Comparison of ENCODE assay signal across 9 mouse cellular contexts in genomic region chr11:119676751-119677411, GRCm38 (mm10).
A peak's percentile ranks its signal among the peaks of the same experiment; 100 is the strongest.
DNase-seq lines count a peak whose midpoint lies in the region; ATAC-seq and TF ChIP-seq lines count a peak whose summit lies in the region.
"Had no signal": no experiment of that assay in that cellular context is flagged by ENCODE, and none has a peak within 500 bp of the region (broad histone marks: within the 10 kb centered on the region; RNA-seq: fewer than 3 reads in every experiment).

No protein-coding gene starts in this region.

- H3K9me3 ChIP-seq in liver, postnatal 0 days (ENCODE audit: low read length): no peaks in the 10 kb centered on the region
- no peaks in the 10 kb centered on the region for H3K9me3 ChIP-seq in kidney, embryonic 16.5 days (ENCODE audit: low read length)

- no peak for TF ChIP-seq EP300 in liver, postnatal 0 days (IDR thresholded peaks at IDR 0.05; ENCODE audit: low read depth)

- no peaks in the 10 kb centered on the region for H3K27me3 ChIP-seq in cerebellum, adult 2 months (ENCODE audit: control insufficient read depth, insufficient read depth, low read length)
- H3K27me3 ChIP-seq in liver, postnatal 0 days (ENCODE audit: insufficient read depth, low read length): no peaks in the 10 kb centered on the region
- H3K27me3 ChIP-seq in kidney, embryonic 16.5 days (ENCODE audit: insufficient read depth, low read length): no peaks in the 10 kb centered on the region
- H3K27me3 ChIP-seq: midbrain, embryonic 12.5 days had no signal

- peaks cover 57% of the 10 kb centered on the region for H3K4me1 ChIP-seq in cerebellum, adult 2 months (ENCODE audit: control insufficient read depth, insufficient read depth, low read length)
- H3K4me1 ChIP-seq in liver, postnatal 0 days (ENCODE audit: insufficient read depth): peaks cover 43% of the 10 kb centered on the region
- peaks cover 37% of the 10 kb centered on the region for H3K4me1 ChIP-seq in kidney, embryonic 16.5 days (ENCODE audit: insufficient read depth, low read length)
- H3K4me1 ChIP-seq: midbrain, embryonic 12.5 days had no signal

- WGBS in cerebellum, adult 2 months: 34% methylated on average over 7 of the region's 7 CpGs
- WGBS in liver, postnatal 0 days (ENCODE audit: insufficient replicate concordance): 30% methylated on average over 7 of the region's 7 CpGs
- WGBS in kidney, embryonic 16.5 days: 35% methylated on average over 7 of the region's 7 CpGs

- DNase-seq in cerebellum, postnatal 4 days (ENCODE audit: low spot score in 2 of 2): no peak
- peak; percentile 54 for DNase-seq in CD4-positive, CD25-positive, alpha-beta regulatory T cell, adult 2 months (ENCODE audit: low read depth, low spot score)
- DNase-seq in cerebellum, adult 2 months: peak; percentile 61 to 83
- DNase-seq in liver, postnatal 0 days: peak; percentile 37
- no peak for DNase-seq in layer of hippocampus, adult 8-10 months (ENCODE audit: low spot score in 2 of 2)
- DNase-seq in c-Kit-positive CD71-positive TER-119-positive erythroid progenitor cells, embryonic 14.5 days (ENCODE audit: low spot score): no peak

- ATAC-seq in cerebellum, adult (ENCODE audit: insufficient number of reproducible peaks, low FRiP score, low TSS enrichment): 0 out of 2 replicates have a peak, but pooled peaks have one; percentile 45
- ATAC-seq in liver, postnatal 0 days: peak; percentile 72
- no peak for ATAC-seq in kidney, embryonic 16.5 days (ENCODE audit: low FRiP score, low TSS enrichment)

- H3K36me3 ChIP-seq in liver, postnatal 0 days (replicated peaks; ENCODE audit: insufficient read depth, low read length): no peaks in the 10 kb centered on the region
- H3K36me3 ChIP-seq in kidney, embryonic 16.5 days (ENCODE audit: insufficient read depth, low read length): no peaks in the 10 kb centered on the region
- H3K36me3 ChIP-seq: midbrain, embryonic 12.5 days had no signal

- no peak for TF ChIP-seq POLR2A in cerebellum, adult 2 months (IDR thresholded peaks at IDR 0.05; ENCODE audit: borderline replicate concordance, insufficient read depth, low read length)

- H3K4me3 ChIP-seq in cerebellum, adult 2 months (replicated peaks; ENCODE audit: insufficient read depth, low read depth, low read length): no peak overlapping the region
- no peak overlapping the region for H3K4me3 ChIP-seq in liver, postnatal 0 days (ENCODE audit: low read depth, low read length)
- no peak overlapping the region for H3K4me3 ChIP-seq in kidney, embryonic 16.5 days (ENCODE audit: low read length)
- H3K4me3 ChIP-seq: midbrain, embryonic 12.5 days had no signal

- TF ChIP-seq CTCF in cerebellum, adult 2 months (IDR thresholded peaks at IDR 0.05; ENCODE audit: borderline replicate concordance, insufficient read depth, low read depth, low read length): no peak
- TF ChIP-seq CTCF in liver, postnatal 0 days (IDR thresholded peaks at IDR 0.05; ENCODE audit: low read depth): no peak

- no peak overlapping the region for H3K4me2 ChIP-seq in liver, postnatal 0 days (ENCODE audit: low read depth, low read length)
- no peak overlapping the region for H3K4me2 ChIP-seq in kidney, embryonic 16.5 days (replicated peaks; ENCODE audit: low read depth, low read length)
- H3K4me2 ChIP-seq: midbrain, embryonic 12.5 days had no signal

- no peak overlapping the region for H3K9ac ChIP-seq in liver, postnatal 0 days (replicated peaks)
- no peak overlapping the region for H3K9ac ChIP-seq in kidney, embryonic 16.5 days (replicated peaks; ENCODE audit: low read length)
- H3K9ac ChIP-seq: midbrain, embryonic 12.5 days had no signal

- no peak overlapping the region for H3K27ac ChIP-seq in cerebellum, adult 2 months (ENCODE audit: insufficient read depth, low read length)
- no peak overlapping the region for H3K27ac ChIP-seq in liver, postnatal 0 days (ENCODE audit: low read depth)
- H3K27ac ChIP-seq in kidney, embryonic 16.5 days (ENCODE audit: low read length): no peak overlapping the region
- H3K27ac ChIP-seq: midbrain, embryonic 12.5 days had no signal

Comparison
In these comparisons a context has a peak if more than half of its experiments do, and no peak if none do; other contexts are left out.
1. DNase-seq: peak in CD4-positive, CD25-positive, alpha-beta regulatory T cell, adult 2 months (single experiment), cerebellum, adult 2 months (2 of 2) and liver, postnatal 0 days (single experiment); none in cerebellum, postnatal 4 days (0 of 2), layer of hippocampus, adult 8-10 months (0 of 2) and c-Kit-positive CD71-positive TER-119-positive erythroid progenitor cells, embryonic 14.5 days (single experiment).